Mouse (Mus musculus) liver, embryonic 14.5 days (tissue): ENCODE measurements around the gene Opalin. TPM values are rescaled to one million over a fixed set of nuclear protein-coding genes. Genes with fewer than 3 reads are reported as not detected.

Experiments used
- ATAC-seq: fragments of 200-750 bp; cut with Nextera tagmentation; 2 replicates; pipeline ENCODE4 v1.8.0; 2017; ENCODE audit warnings: moderate number of reproducible peaks, mild to moderate bottlenecking, moderate library complexity; ENCODE audit not compliant: insufficient read depth
- DNase-seq, 3 experiments: peaks; one replicate each; pipeline ENCODE4 v3.0.0-alpha.2; 2012 to 2013; ENCODE audit warnings: low read depth in 3 of 3, low spot score in 3 of 3
- H3K27ac ChIP-seq: fragments of 300-500 bp; sonication (generic); 2 replicates; pipeline ENCODE4 v1.5.1; 2014; ENCODE audit warnings: moderate library complexity, mild to moderate bottlenecking, control low read depth, inconsistent platforms
- H3K27me3 ChIP-seq: fragments of 300-500 bp; sonication (generic); 2 replicates; pipeline ENCODE4 v1.6.1; 2014; ENCODE audit warnings: mild to moderate bottlenecking, low read length, moderate library complexity; ENCODE audit not compliant: control insufficient read depth, insufficient read depth
- H3K36me3 ChIP-seq: fragments of 300-500 bp; sonication (generic); replicated peaks from 2 replicates; pipeline ENCODE4 v1.6.1; 2014; ENCODE audit warnings: low read depth; ENCODE audit not compliant: control insufficient read depth, insufficient read depth
- H3K4me1 ChIP-seq, 2 experiments: fragments of 200-500 bp in 1 of 2; fragments of 300-500 bp in 1 of 2; sonication (generic) in 1 of 2; replicated peaks; 2 replicates each; pipeline ENCODE4 v1.6.1; 2012 to 2014; ENCODE audit warnings: antibody characterized with exemption in 1 of 2, inconsistent platforms in 1 of 2, low read length in 1 of 2; ENCODE audit not compliant: control insufficient read depth in 2 of 2, insufficient read depth in 2 of 2
- H3K4me2 ChIP-seq: fragments of 300-500 bp; sonication (generic); 2 replicates; pipeline ENCODE4 v1.6.1; 2014; ENCODE audit warnings: low read depth, mild to moderate bottlenecking, control low read depth, moderate library complexity
- H3K4me3 ChIP-seq, 2 experiments: fragments of 200-500 bp in 1 of 2; fragments of 300-500 bp in 1 of 2; sonication (generic) in 1 of 2; 2 replicates each; pipeline ENCODE4 v1.5.1; 2012 to 2014; ENCODE audit warnings: low read depth in 2 of 2, low read length in 2 of 2, mild to moderate bottlenecking in 2 of 2, control low read depth in 1 of 2, inconsistent platforms in 1 of 2, moderate library complexity in 1 of 2; ENCODE audit not compliant: insufficient read depth in 1 of 2
- H3K9ac ChIP-seq: fragments of 300-500 bp; sonication (generic); replicated peaks from 2 replicates; pipeline ENCODE4 v1.6.1; 2014; ENCODE audit warnings: mild to moderate bottlenecking, control low read depth, moderate library complexity
- H3K9me3 ChIP-seq: fragments of 300-500 bp; sonication (generic); 2 replicates; pipeline ENCODE4 v1.6.1; 2016; ENCODE audit warnings: low read length, mixed read lengths; ENCODE audit not compliant: control insufficient read depth
- CTCF ChIP-seq: IDR thresholded peaks from 2 replicates; pipeline ENCODE4 v1.5.1; 2016; ENCODE audit warnings: antibody characterized with exemption, low read depth, control low read depth
- EP300 ChIP-seq: IDR thresholded peaks from 2 replicates; pipeline ENCODE4 v1.6.1; 2016; ENCODE audit warnings: antibody characterized with exemption, low read depth
- WGBS: fragments of 180-500 bp; shearing (Covaris S2); extraction: QIAGEN DNeasy Blood & Tissue Kit; methylation state at CpG from one replicate; pipeline ENCODE4 v1.1.7; 2014; ENCODE audit not compliant: insufficient replicate concordance; 5-methylcytosine and 5-hydroxymethylcytosine counted together
- polyA plus RNA-seq, 2 experiments: library from polyadenylated mRNA; depleted of rRNA in 1 of 2; stranded (reverse) in 1 of 2; unstranded in 1 of 2; fragments of >200 nt; fragmentation: Nextera tagmentation in 1 of 2; extraction: Ambion mirVana in 1 of 2; gene quantifications; 2 replicates each; pipeline versions ENCODE4 v1.2.1 to v1.2.3; 2012 to 2014

The Opalin gene
- not detected in 2 replicates for polyA plus RNA-seq (2012; rRNA removed)
- not detected in 2 replicates for polyA plus RNA-seq (2014; fragmentation: Nextera tagmentation; extraction: Ambion mirVana)

DNA sequence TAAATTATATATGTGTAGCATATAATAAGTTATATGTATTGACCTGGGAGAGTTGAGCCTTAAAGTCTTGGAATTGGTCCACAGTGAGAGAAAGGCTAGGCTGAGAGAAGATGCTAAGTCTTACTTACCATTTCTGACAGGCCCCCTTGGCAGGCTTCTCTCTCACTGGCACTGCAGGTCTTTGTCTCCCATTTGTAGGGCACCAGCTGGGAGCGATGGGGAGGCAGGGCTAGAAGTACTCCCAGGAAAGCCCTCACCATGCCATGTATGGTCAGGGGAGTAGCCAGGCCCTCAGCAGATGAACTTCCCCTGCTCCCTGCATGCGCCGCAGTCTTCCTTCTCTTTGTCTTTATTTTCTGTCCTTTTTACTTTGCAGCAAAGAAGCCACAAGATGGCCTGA lies at the start of gene Opalin:
Gene Opalin, minus strand, starts transcription at position 208 of the 400 bp plus-strand sequence.
- Histone ChIP-seq H3K27me3 (no peaks in the 10 kb centered on the region), H3K4me3 (no peak within 1 kb of the TSS), H3K36me3 (no peaks in the 10 kb centered on the region), H3K4me2 (no peak within 1 kb of the TSS), H3K27ac (no peak within 1 kb of the TSS), H3K4me1 (no peaks in the 10 kb centered on the region), H3K9ac (no peak within 1 kb of the TSS), H3K9me3 (no peaks in the 10 kb centered on the region)
- 65% methylated on average over 3 of the region's 3 CpGs for WGBS
- no peak for TF ChIP-seq CTCF
- no peak for TF ChIP-seq EP300
- ATAC-seq (no peak), DNase-seq (no peak)

- WGBS, result 32% methylated on average over 3 of the region's 3 CpGs
Observed at GRCm38 (mm10) chr19:41123009-41123408, 46.1 kb upstream of the Opalin start.

GRCm38 (mm10) chr19:41119924-41120323 lies 43.0 kb upstream of the Opalin start:
- no peak for DNase-seq
- Histone ChIP-seq H3K4me2 (no peak overlapping the region), H3K4me3 (no peak overlapping the region), H3K9me3 (no peaks in the 10 kb centered on the region), H3K27ac (no peak overlapping the region), H3K4me1 (no peaks in the 10 kb centered on the region), H3K9ac (no peak overlapping the region), H3K27me3 (no peaks in the 10 kb centered on the region), H3K36me3 (no peaks in the 10 kb centered on the region)
- no peak for TF ChIP-seq EP300
- no peak for TF ChIP-seq CTCF
- 77% methylated on average over 13 of the region's 13 CpGs for WGBS
- ATAC-seq, result no peak

More at GRCm38 (mm10) chr19:41123009-41123408, 46.1 kb upstream of the Opalin start:
- Histone ChIP-seq H3K27ac (no peak overlapping the region), H3K4me2 (no peak overlapping the region), H3K9ac (no peak overlapping the region), H3K36me3 (no peaks in the 10 kb centered on the region), H3K27me3 (no peaks in the 10 kb centered on the region), H3K9me3 (no peaks in the 10 kb centered on the region), H3K4me3 (no peak overlapping the region), H3K4me1 (no peaks in the 10 kb centered on the region)
- DNase-seq, result no peak
- no peak for TF ChIP-seq EP300
- no peak for TF ChIP-seq CTCF
- ATAC-seq, result no peak

DNA sequence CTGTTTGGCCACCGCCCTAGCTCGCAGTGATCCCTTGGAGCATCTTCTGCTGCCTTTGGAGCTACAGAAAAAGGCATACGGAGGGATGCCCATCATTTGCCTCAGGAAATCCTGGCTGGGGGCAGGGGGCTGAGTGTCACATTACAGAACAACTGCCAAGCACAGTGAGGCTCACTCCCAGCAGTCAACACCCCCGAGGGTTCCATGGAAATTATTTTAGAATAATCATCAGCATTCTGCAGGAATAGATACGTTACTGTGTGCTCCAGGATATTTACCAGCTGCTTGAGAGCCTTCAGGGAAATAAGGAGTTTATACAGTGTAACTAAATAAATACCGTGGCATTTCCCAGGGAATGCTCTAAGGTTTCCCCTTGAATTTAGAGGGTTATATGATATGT lies 41.4 kb upstream of the Opalin start:
- H3K4me1 ChIP-seq, result no peaks in the 10 kb centered on the region
- no peaks in the 10 kb centered on the region for H3K9me3 ChIP-seq
- H3K27me3 ChIP-seq, result no peaks in the 10 kb centered on the region
- no peak for TF ChIP-seq EP300
- TF ChIP-seq CTCF, result no peak
- H3K4me2 ChIP-seq, result no peak overlapping the region
- no peak overlapping the region for H3K4me3 ChIP-seq
- H3K36me3 ChIP-seq, result no peaks in the 10 kb centered on the region
- H3K9ac ChIP-seq, result no peak overlapping the region
- ATAC-seq, result no peak
- no peak for DNase-seq
- no peak overlapping the region for H3K27ac ChIP-seq
- 46% methylated on average over 6 of the region's 6 CpGs for WGBS

DNA sequence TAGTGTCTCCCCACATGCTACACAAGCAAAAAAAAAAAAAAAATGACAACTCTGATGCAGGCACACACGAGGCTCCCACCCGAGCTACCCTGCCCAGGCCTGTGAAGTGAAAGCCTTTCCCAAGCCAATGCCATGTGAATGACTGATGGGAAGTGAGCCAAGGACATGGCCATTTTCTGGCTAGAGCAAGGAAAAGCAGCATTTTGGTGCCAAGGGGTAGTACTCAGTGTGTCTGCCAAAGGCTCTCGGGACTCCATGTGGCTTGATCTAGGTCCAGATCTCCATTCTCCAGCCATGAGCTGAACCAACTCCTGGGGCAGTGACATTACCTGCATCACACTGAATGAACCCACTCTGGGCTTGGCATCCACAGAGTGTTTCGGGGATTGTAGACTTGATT lies 40.4 kb upstream of the Opalin start:
- 61% methylated on average over 4 of the region's 4 CpGs for WGBS
- Histone ChIP-seq H3K4me3 (no peak overlapping the region), H3K27ac (no peak overlapping the region), H3K4me1 (no peaks in the 10 kb centered on the region), H3K9ac (no peak overlapping the region), H3K27me3 (peaks cover 2% of the 10 kb centered on the region; the same call in 1 of the 2 replicates), H3K4me2 (no peak overlapping the region), H3K36me3 (no peaks in the 10 kb centered on the region), H3K9me3 (no peaks in the 10 kb centered on the region)
- no peak for DNase-seq
- TF ChIP-seq EP300 (no peak), CTCF (no peak)
- no peak for ATAC-seq

DNA sequence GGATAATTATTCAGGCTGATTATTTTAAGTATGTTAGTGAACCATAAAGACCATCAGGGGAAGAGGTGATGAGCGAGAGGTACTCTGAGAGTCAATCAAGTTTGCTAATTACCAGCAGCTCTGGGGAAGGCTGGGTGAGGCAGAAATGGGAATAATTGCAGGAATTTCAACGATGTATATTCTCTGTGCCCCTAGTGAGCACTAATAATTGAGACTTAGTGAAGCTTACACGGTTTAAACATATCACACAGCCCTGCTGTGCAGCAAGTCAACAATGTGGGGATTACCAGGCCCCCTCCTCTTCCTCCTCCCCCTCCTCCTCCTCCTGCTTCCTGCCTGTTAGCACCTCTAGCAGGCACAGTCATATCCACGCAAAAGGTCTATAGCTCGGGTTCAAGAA lies 37.7 kb upstream of the Opalin start:
- no peak for ATAC-seq
- no peak overlapping the region for H3K4me3 ChIP-seq
- no peaks in the 10 kb centered on the region for H3K9me3 ChIP-seq
- WGBS, result 28% methylated on average over 5 of the region's 5 CpGs
- H3K9ac ChIP-seq, result no peak overlapping the region
- peaks cover 2% of the 10 kb centered on the region; the same call in 1 of the 2 replicates for H3K27me3 ChIP-seq
- no peak overlapping the region for H3K27ac ChIP-seq
- no peaks in the 10 kb centered on the region for H3K36me3 ChIP-seq
- no peak for TF ChIP-seq CTCF
- no peaks in the 10 kb centered on the region for H3K4me1 ChIP-seq
- DNase-seq, result no peak
- no peak overlapping the region for H3K4me2 ChIP-seq
